Mouse (Mus musculus): ENCODE data around the gene Suv39h1. TPM values are rescaled to one million over a fixed set of nuclear protein-coding genes. Genes with fewer than 3 reads are reported as not detected.

Gene Suv39h1
- polyA plus RNA-seq, 1 experiment from 2014 or later, result 79.3 TPM

GRCm38 (mm10) chrX:8013569-8014314 lies 60.8 kb downstream of the Suv39h1 start:
- Histone ChIP-seq H3K4me2 (replicated peaks; ENCODE audit: low read depth, low read length) (no peak overlapping the region), H3K4me1 (ENCODE audit: control insufficient read depth, insufficient read depth, low read length) (no peaks in the 10 kb centered on the region), H3K9me3 (ENCODE audit: control insufficient read depth, low read length) (no peaks in the 10 kb centered on the region), H3K27me3 (ENCODE audit: control insufficient read depth, insufficient read depth, low read length) (no peaks in the 10 kb centered on the region), H3K36me3 (ENCODE audit: control insufficient read depth, insufficient read depth, low read length) (no peaks in the 10 kb centered on the region), H3K9ac (ENCODE audit: low read depth, low read length) (no peak overlapping the region), H3K27ac (ENCODE audit: low read depth, low read length) (no peak overlapping the region), H3K4me3 (ENCODE audit: low read length) (no peak overlapping the region)
- 44% methylated on average over 8 of the region's 8 CpGs for WGBS
- no peak for ATAC-seq (ENCODE audit: low FRiP score, low TSS enrichment)

- Histone ChIP-seq H3K4me2 (replicated peaks; ENCODE audit: low read depth, low read length) (no peak overlapping the region), H3K36me3 (ENCODE audit: control insufficient read depth, insufficient read depth, low read length) (no peaks in the 10 kb centered on the region), H3K9me3 (ENCODE audit: control insufficient read depth, low read length) (no peaks in the 10 kb centered on the region), H3K27ac (ENCODE audit: low read depth, low read length) (no peak overlapping the region), H3K4me1 (ENCODE audit: control insufficient read depth, insufficient read depth, low read length) (no peaks in the 10 kb centered on the region), H3K9ac (ENCODE audit: low read depth, low read length) (no peak overlapping the region), H3K27me3 (ENCODE audit: control insufficient read depth, insufficient read depth, low read length) (no peaks in the 10 kb centered on the region), H3K4me3 (ENCODE audit: low read length) (no peak overlapping the region)
- ATAC-seq (ENCODE audit: low FRiP score, low TSS enrichment), result no peak
- WGBS, result 19% methylated on average over 2 of the region's 2 CpGs
Measured at GRCm38 (mm10) chrX:8013157-8013556, 61.4 kb downstream of the Suv39h1 start.

Other genes with a start within 250 kb of the Suv39h1 start
- 29.6 and 29.8 TPM in 2 replicates for gene Otud5, start 233.4 kb downstream of the Suv39h1 start, polyA plus RNA-seq (2014; fragmentation: Nextera tagmentation; extraction: Ambion mirVana)
- 6.7 and 8.1 TPM in 2 replicates for gene Pim2, start 196.5 kb downstream of the Suv39h1 start, polyA plus RNA-seq (2014; fragmentation: Nextera tagmentation; extraction: Ambion mirVana)
- 12.6 and 14.1 TPM in 2 replicates for gene Slc35a2, start 190.7 kb downstream of the Suv39h1 start, polyA plus RNA-seq (2014; fragmentation: Nextera tagmentation; extraction: Ambion mirVana)
- 102 and 113 TPM in 2 replicates for gene Pqbp1, start 175.5 kb downstream of the Suv39h1 start, polyA plus RNA-seq (2014; fragmentation: Nextera tagmentation; extraction: Ambion mirVana)
- 173 and 218 TPM in 2 replicates for gene Timm17b, start 175.4 kb downstream of the Suv39h1 start, polyA plus RNA-seq (2014; fragmentation: Nextera tagmentation; extraction: Ambion mirVana)
- gene Gm10491, start 166.9 kb downstream of the Suv39h1 start, polyA plus RNA-seq (2014; fragmentation: Nextera tagmentation; extraction: Ambion mirVana), result not detected in 2 replicates
- gene Gm10490, start 165.2 kb downstream of the Suv39h1 start, polyA plus RNA-seq (2014; fragmentation: Nextera tagmentation; extraction: Ambion mirVana), result not detected in 2 replicates
- gene Pcsk1n, start 154.9 kb downstream of the Suv39h1 start, polyA plus RNA-seq (2014; fragmentation: Nextera tagmentation; extraction: Ambion mirVana), result 0.09 and 0.14 TPM in 2 replicates
- not detected in 2 replicates for gene Eras, start 146.2 kb downstream of the Suv39h1 start, polyA plus RNA-seq (2014; fragmentation: Nextera tagmentation; extraction: Ambion mirVana)
- gene Hdac6, start 126.9 kb downstream of the Suv39h1 start, polyA plus RNA-seq (2014; fragmentation: Nextera tagmentation; extraction: Ambion mirVana), result 28.7 and 51.3 TPM in 2 replicates
- 0.49 and 0.53 TPM in 2 replicates for gene Gata1, start 96.7 kb downstream of the Suv39h1 start, polyA plus RNA-seq (2014; fragmentation: Nextera tagmentation; extraction: Ambion mirVana)
- not detected in 2 replicates for gene Glod5, start 56.3 kb downstream of the Suv39h1 start, polyA plus RNA-seq (2014; fragmentation: Nextera tagmentation; extraction: Ambion mirVana)
- 0.27 and 0.51 TPM in 2 replicates for gene Was, start 15.7 kb upstream of the Suv39h1 start, polyA plus RNA-seq (2014; fragmentation: Nextera tagmentation; extraction: Ambion mirVana)
- gene Wdr13, start 58.1 kb upstream of the Suv39h1 start, polyA plus RNA-seq (2014; fragmentation: Nextera tagmentation; extraction: Ambion mirVana), result 19.3 and 21.3 TPM in 2 replicates
- 606 and 668 TPM in 2 replicates for gene Rbm3, start 71.1 kb upstream of the Suv39h1 start, polyA plus RNA-seq (2014; fragmentation: Nextera tagmentation; extraction: Ambion mirVana)
- gene Tbc1d25, start 101.4 kb upstream of the Suv39h1 start, polyA plus RNA-seq (2014; fragmentation: Nextera tagmentation; extraction: Ambion mirVana), result 9.3 and 12.1 TPM in 2 replicates
- 20.8 and 37.6 TPM in 2 replicates for gene Ebp, start 118.8 kb upstream of the Suv39h1 start, polyA plus RNA-seq (2014; fragmentation: Nextera tagmentation; extraction: Ambion mirVana)
- 7.1 and 8.1 TPM in 2 replicates for gene Porcn, start 131.8 kb upstream of the Suv39h1 start, polyA plus RNA-seq (2014; fragmentation: Nextera tagmentation; extraction: Ambion mirVana)
- 35.6 and 42.0 TPM in 2 replicates for gene Ftsj1, start 177.6 kb upstream of the Suv39h1 start, polyA plus RNA-seq (2014; fragmentation: Nextera tagmentation; extraction: Ambion mirVana)
- gene Slc38a5, start 196.4 kb upstream of the Suv39h1 start, polyA plus RNA-seq (2014; fragmentation: Nextera tagmentation; extraction: Ambion mirVana), result 1.3 and 2.5 TPM in 2 replicates

All from kidney, embryonic 14.5 days (tissue).